Mouse (Mus musculus) forebrain, embryonic 16.5 days (tissue): ENCODE data around the gene Nup62. TPM values are rescaled to one million over a fixed set of nuclear protein-coding genes. Genes with fewer than 3 reads are reported as not detected.

Experiments
- ATAC-seq: fragments of 200-750 bp; cut with Nextera tagmentation; 2 replicates; pipeline ENCODE4 v1.8.0; 2017; ENCODE audit warnings: mild to moderate bottlenecking, moderate library complexity
- H3K27ac ChIP-seq: fragments of 300-500 bp; sonication (generic); 2 replicates; pipeline ENCODE4 v1.5.1; 2014; ENCODE audit warnings: low read length, control low read depth
- H3K27me3 ChIP-seq: fragments of 300-500 bp; sonication (generic); replicated peaks from 2 replicates; pipeline ENCODE4 v1.6.1; 2014; ENCODE audit warnings: low read length; ENCODE audit not compliant: control insufficient read depth, insufficient read depth
- H3K36me3 ChIP-seq: fragments of 300-500 bp; sonication (generic); 2 replicates; pipeline ENCODE4 v1.6.1; 2014; ENCODE audit not compliant: control insufficient read depth, insufficient read depth
- H3K4me1 ChIP-seq: fragments of 300-500 bp; sonication (generic); replicated peaks from 2 replicates; pipeline ENCODE4 v1.6.1; 2014; ENCODE audit warnings: low read length; ENCODE audit not compliant: control insufficient read depth, insufficient read depth
- H3K4me2 ChIP-seq: fragments of 300-500 bp; sonication (generic); 2 replicates; pipeline ENCODE4 v1.6.1; 2014; ENCODE audit warnings: mild to moderate bottlenecking, low read length, control low read depth
- H3K4me3 ChIP-seq: fragments of 300-500 bp; sonication (generic); replicated peaks from 2 replicates; pipeline ENCODE4 v1.5.1; 2014; ENCODE audit warnings: mild to moderate bottlenecking, low read length, control low read depth
- H3K9ac ChIP-seq: fragments of 300-500 bp; sonication (generic); replicated peaks from 2 replicates; pipeline ENCODE4 v1.6.1; 2014; ENCODE audit warnings: low read depth, low read length, control low read depth
- H3K9me3 ChIP-seq: fragments of 300-500 bp; sonication (generic); 2 replicates; pipeline ENCODE4 v1.6.1; 2016; ENCODE audit warnings: low read length; ENCODE audit not compliant: control insufficient read depth
- WGBS: fragments of 180-500 bp; shearing (Covaris S2); extraction: QIAGEN DNeasy Blood & Tissue Kit; methylation state at CpG from one replicate; pipeline ENCODE4 v1.1.7; 2014; 5-methylcytosine and 5-hydroxymethylcytosine counted together
- polyA plus RNA-seq: library from polyadenylated mRNA; unstranded; fragments of >200 nt; fragmentation: Nextera tagmentation; extraction: Ambion mirVana; gene quantifications from 2 replicates; pipeline ENCODE4 v1.2.1, GENCODE M21; 2015

Gene Nup62
- polyA plus RNA-seq, 1 experiment from 2014 or later: 56.1 TPM

DNA sequence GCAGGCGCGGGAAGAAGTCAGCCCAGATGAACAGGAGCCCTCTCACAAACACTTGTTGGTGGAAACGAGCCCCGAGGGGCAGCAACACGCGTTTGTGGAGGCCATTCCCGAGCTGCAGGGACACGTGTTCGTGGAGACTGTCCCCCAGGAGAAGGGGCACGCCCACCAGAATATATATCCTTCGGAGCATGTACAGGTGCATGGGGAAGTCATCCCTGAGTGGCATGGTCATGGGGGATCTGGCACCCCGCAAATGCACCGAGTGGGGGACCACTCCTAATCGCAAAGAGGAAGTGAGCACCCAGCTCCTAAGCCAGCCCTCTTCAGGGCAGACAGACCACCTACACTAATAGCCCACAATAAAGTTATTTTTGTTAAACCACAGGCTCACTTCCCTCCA, 24.5 kb downstream of the Nup62 start:
- Histone ChIP-seq H3K4me3 (no peak overlapping the region), H3K4me2 (no peak overlapping the region), H3K9me3 (no peaks in the 10 kb centered on the region), H3K36me3 (peaks cover 17% of the 10 kb centered on the region), H3K9ac (no peak overlapping the region), H3K27ac (no peak overlapping the region), H3K4me1 (peaks cover 11% of the 10 kb centered on the region), H3K27me3 (peaks cover 10% of the 10 kb centered on the region)
- no peak for ATAC-seq
- WGBS: 56% methylated on average over 14 of the region's 14 CpGs

- no peak for ATAC-seq
- Histone ChIP-seq H3K27ac (no peak overlapping the region), H3K27me3 (peaks cover 10% of the 10 kb centered on the region), H3K4me2 (no peak overlapping the region), H3K9ac (no peak overlapping the region), H3K36me3 (peaks cover 23% of the 10 kb centered on the region), H3K4me1 (peaks cover 11% of the 10 kb centered on the region), H3K4me3 (no peak overlapping the region), H3K9me3 (no peaks in the 10 kb centered on the region)
- 93% methylated on average over 8 of the region's 8 CpGs for WGBS
Measured at GRCm38 (mm10) chr7:44841825-44842463, 26.1 kb downstream of the Nup62 start.

DNA sequence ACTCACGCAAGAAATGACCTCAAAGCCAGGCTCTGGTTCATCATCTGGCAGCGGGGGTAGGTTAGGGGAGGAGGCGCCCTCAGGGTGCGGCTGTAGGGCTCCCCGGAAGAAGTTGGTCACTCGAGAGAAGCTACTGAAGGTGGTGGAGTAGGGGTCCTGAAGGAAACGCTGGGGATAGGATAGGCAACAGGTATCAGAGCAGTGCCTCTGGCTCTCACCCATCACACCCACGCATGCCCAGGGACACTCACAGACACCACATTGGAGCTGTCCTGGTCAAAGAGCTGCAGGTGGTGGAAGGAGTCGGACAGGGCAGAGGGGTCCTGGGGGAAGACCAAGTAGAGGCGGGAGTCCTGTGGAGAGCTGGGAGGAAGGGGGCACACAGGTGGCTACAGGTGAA, 29.1 kb downstream of the Nup62 start:
- no peak overlapping the region for H3K27ac ChIP-seq
- H3K4me1 ChIP-seq: peaks cover 12% of the 10 kb centered on the region
- H3K36me3 ChIP-seq: peaks cover 23% of the 10 kb centered on the region
- peaks cover 8% of the 10 kb centered on the region for H3K27me3 ChIP-seq
- no peaks in the 10 kb centered on the region for H3K9me3 ChIP-seq
- no peak overlapping the region for H3K4me2 ChIP-seq
- no peak for ATAC-seq
- H3K4me3 ChIP-seq: no peak overlapping the region
- H3K9ac ChIP-seq: no peak overlapping the region
- 92% methylated on average over 10 of the region's 10 CpGs for WGBS

DNA sequence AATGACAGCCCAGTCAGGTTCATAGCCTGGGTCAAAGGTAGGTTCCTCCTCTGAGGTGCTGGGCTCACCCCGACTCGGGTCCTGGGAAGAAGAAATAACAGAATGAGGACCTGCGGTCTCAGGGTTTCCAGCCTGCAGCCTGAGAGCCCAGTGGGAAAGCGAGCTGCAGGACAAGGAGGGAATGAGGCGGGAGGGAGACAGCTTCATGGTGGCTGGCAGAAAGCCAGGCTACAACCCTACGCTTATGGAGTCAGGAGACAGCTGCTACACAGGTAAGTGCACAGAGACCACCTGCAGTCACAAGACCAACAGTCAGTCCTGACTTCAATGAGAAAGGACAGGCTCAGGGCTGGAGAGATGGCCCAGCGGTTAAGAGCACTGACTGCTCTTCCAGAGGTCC, 30.9 kb downstream of the Nup62 start:
- Histone ChIP-seq H3K4me1 (peaks cover 20% of the 10 kb centered on the region), H3K36me3 (peaks cover 23% of the 10 kb centered on the region), H3K27ac (no peak overlapping the region), H3K4me3 (no peak overlapping the region), H3K4me2 (no peak overlapping the region), H3K9me3 (no peaks in the 10 kb centered on the region), H3K27me3 (no peaks in the 10 kb centered on the region), H3K9ac (no peak overlapping the region)
- 89% methylated on average over 7 of the region's 7 CpGs for WGBS
- no peak for ATAC-seq

DNA sequence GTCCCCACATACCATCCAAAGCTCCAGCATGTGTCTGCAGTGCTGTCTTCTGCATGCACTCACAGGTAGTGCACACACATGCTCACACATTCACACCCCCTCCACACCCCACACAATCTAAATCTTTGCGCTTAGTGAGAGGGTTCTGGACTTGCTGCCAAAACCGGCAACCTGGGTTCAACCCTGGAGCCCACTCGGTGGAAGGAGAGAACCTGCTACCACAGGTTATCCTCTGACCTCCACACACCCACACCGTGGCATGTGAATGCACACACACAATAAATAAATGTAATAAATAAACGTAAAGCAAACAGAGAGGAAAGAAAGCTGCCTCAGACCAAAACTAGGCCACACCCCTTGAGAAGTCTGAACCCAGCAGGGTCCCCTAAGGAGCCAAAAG, 31.9 kb downstream of the Nup62 start:
- WGBS: 78% methylated on average over 5 of the region's 5 CpGs
- no peaks in the 10 kb centered on the region for H3K9me3 ChIP-seq
- peak overlapping the region; percentile 71 for H3K4me3 ChIP-seq
- H3K4me2 ChIP-seq: peak overlapping the region; percentile 74
- H3K4me1 ChIP-seq: peaks cover 20% of the 10 kb centered on the region
- ATAC-seq: no peak
- no peaks in the 10 kb centered on the region for H3K27me3 ChIP-seq
- H3K36me3 ChIP-seq: peaks cover 18% of the 10 kb centered on the region
- H3K27ac ChIP-seq: no peak overlapping the region; the same call in 1 of the 2 replicates
- peak overlapping the region; percentile 53 for H3K9ac ChIP-seq

- Histone ChIP-seq H3K27ac (peak within 1 kb of the TSS; percentile 99), H3K27me3 (no peaks in the 10 kb centered on the region), H3K9me3 (no peaks in the 10 kb centered on the region), H3K4me1 (peaks cover 25% of the 10 kb centered on the region), H3K4me3 (peak within 1 kb of the TSS; percentile 71), H3K36me3 (peaks cover 15% of the 10 kb centered on the region), H3K4me2 (peak within 1 kb of the TSS; percentile 74), H3K9ac (peak within 1 kb of the TSS; percentile 80)
- under 1% methylated on average over 54 of the region's 54 CpGs for WGBS
- peak; percentile 87 for ATAC-seq
Measured at GRCm38 (mm10) chr7:44848561-44849415, 32.9 kb downstream of the Nup62 start, which contains the start of the genes Akt1s1 and Tbc1d17. Gene Akt1s1, plus strand, starts transcription at chr7:44848991. Gene Tbc1d17, minus strand, starts transcription at chr7:44849079.

DNA sequence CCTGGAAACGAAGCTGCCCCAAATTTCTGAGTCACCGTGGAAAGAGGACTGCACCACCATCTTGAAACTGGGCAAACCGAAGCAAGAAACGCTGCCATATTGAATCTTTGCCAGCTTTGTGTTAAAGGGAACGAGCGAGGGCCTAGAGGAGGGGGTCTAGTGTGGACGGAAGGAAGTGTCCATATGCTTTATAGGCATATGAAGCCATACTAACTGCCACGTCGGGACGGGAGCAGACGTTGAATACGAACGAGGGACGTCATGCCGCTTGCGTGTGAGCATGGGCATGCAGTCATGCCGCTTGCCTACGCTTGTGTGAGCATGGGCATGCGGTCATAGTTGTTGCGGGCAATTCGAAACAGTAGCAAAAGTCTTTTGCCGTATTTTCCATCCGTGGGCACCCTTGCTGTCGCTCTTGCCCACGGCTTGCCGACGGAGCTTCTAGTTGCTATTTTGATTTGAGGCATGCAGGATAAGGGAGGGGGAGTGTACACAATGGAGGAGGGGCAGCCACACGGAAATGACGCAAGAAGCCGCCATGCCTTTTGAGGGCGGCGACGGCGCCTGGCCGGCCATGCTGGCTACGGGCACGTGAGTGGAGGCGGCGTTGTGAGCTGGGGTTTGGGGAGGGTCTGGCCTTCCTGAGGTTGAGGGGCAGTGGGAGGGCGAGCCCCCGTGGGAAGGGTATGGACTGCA, 33.7 kb downstream of the Nup62 start:
- H3K36me3 ChIP-seq: peaks cover 12% of the 10 kb centered on the region
- H3K4me1 ChIP-seq: peaks cover 33% of the 10 kb centered on the region
- H3K9ac ChIP-seq: peak overlapping the region; percentile 80
- H3K4me3 ChIP-seq: peak overlapping the region; percentile 71
- H3K4me2 ChIP-seq: peak overlapping the region; percentile 73
- H3K9me3 ChIP-seq: no peaks in the 10 kb centered on the region
- peak overlapping the region; percentile 99 for H3K27ac ChIP-seq
- WGBS: under 1% methylated on average over 41 of the region's 41 CpGs
- H3K27me3 ChIP-seq: no peaks in the 10 kb centered on the region
- ATAC-seq: peak; percentile 71

- Histone ChIP-seq H3K4me1 (peaks cover 39% of the 10 kb centered on the region), H3K27me3 (no peaks in the 10 kb centered on the region), H3K27ac (peak overlapping the region; percentile 99), H3K4me3 (peak overlapping the region; percentile 71), H3K36me3 (peaks cover 12% of the 10 kb centered on the region), H3K4me2 (peak overlapping the region; percentile 73), H3K9ac (peak overlapping the region; percentile 80), H3K9me3 (no peaks in the 10 kb centered on the region)
- peak; percentile 35 for ATAC-seq
- 0% methylated on average over 32 of the region's 33 CpGs for WGBS
Measured at GRCm38 (mm10) chr7:44850146-44850545, 34.3 kb downstream of the Nup62 start.
